Mouse (Mus musculus) liver, embryonic 14.5 days (tissue): ENCODE data around the gene Abl1.

ENCODE experiments used
- CTCF ChIP-seq: IDR thresholded peaks from 2 replicates; pipeline ENCODE4 v1.5.1; 2016; ENCODE audit warnings: antibody characterized with exemption, low read depth, control low read depth
- EP300 ChIP-seq: IDR thresholded peaks from 2 replicates; pipeline ENCODE4 v1.6.1; 2016; ENCODE audit warnings: antibody characterized with exemption, low read depth

DNA sequence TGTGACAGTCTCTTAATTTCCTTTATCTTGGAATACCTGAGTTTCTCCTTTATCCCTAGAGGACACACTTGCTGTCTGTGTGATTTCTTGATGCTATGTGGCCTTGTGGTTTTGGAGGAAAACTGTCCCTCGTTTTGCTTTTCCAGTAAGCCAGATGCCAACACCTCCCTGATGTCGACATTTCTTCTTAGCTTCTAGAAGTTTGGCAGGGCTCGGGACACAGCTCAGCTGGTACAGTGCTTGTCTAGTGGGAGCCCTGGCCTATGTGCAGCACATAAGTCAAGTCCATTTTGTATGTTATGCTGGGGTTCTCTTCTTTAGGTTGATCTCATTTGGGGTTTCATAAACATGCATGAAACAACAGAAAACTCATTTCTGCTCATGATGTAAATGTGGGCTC, 50.9 kb downstream of the Abl1 start:
- TF ChIP-seq CTCF, result no peak
- TF ChIP-seq EP300, result no peak
